Mouse (Mus musculus) lung, adult 2 months (tissue): ENCODE data around the gene Rhbdd1.

Experiments
- CTCF ChIP-seq: fragments of 200-500 bp; IDR thresholded peaks from 2 replicates; pipeline ENCODE4 v1.5.1; 2011; ENCODE audit warnings: mild to moderate bottlenecking, low read length, control low read depth; ENCODE audit not compliant: insufficient read depth
- POLR2A ChIP-seq: fragments of 200-500 bp; IDR thresholded peaks from 2 replicates; pipeline ENCODE4 v1.6.1; 2011; ENCODE audit warnings: low read depth, mild to moderate bottlenecking, control low read depth, low read length, borderline replicate concordance; ENCODE audit errors: extremely low read depth

- TF ChIP-seq CTCF (no peak), POLR2A (no peak)
Measured at GRCm38 (mm10) chr1:82486371-82486770, 170.1 kb downstream of the Rhbdd1 start.
